Mouse (Mus musculus): ENCODE data around the gene 1520401A03Rik. TPM values are rescaled to one million over a fixed set of nuclear protein-coding genes. Genes with fewer than 3 reads are reported as not detected.
A peak's percentile ranks its signal among the peaks of the same experiment; 100 is the strongest.

Gene 1520401A03Rik
- polyA plus RNA-seq, 1 experiment: not detected

DNA sequence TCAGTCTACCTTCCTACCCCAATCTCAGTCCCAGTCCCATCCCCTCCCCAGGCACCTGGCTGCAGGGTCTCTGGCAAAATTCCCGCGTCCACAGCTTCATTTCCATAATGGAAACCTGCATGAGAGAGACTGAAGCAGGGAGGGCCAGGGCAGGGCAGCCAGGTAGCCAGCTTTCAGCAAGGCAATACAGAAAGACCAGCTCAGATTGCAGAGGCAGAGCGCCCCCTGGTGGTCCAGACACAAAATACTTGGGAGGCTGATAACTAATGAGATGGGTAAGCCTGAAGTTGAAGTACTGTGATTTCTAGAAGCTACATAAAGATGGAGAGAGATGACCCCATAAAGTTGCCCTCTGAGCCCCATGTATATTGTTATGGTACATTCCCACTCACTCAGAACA, 16.4 kb downstream of the 1520401A03Rik start:
- H3K4me3 ChIP-seq (replicated peaks; ENCODE audit: extremely low read depth, low read depth, low read length): no peak overlapping the region
- WGBS: 0% methylated on average over 3 of the region's 3 CpGs
- H3K4me1 ChIP-seq (ENCODE audit: control insufficient read depth, insufficient read depth, low read length): no peaks in the 10 kb centered on the region
- peak; percentile 75 for DNase-seq
- TF ChIP-seq CTCF (IDR thresholded peaks at IDR 0.05; ENCODE audit: insufficient read depth, low read length) (peak; percentile 84), POLR2A (IDR thresholded peaks at IDR 0.05; ENCODE audit: borderline replicate concordance, extremely low read depth, low read depth, low read length) (no peak)

DNA sequence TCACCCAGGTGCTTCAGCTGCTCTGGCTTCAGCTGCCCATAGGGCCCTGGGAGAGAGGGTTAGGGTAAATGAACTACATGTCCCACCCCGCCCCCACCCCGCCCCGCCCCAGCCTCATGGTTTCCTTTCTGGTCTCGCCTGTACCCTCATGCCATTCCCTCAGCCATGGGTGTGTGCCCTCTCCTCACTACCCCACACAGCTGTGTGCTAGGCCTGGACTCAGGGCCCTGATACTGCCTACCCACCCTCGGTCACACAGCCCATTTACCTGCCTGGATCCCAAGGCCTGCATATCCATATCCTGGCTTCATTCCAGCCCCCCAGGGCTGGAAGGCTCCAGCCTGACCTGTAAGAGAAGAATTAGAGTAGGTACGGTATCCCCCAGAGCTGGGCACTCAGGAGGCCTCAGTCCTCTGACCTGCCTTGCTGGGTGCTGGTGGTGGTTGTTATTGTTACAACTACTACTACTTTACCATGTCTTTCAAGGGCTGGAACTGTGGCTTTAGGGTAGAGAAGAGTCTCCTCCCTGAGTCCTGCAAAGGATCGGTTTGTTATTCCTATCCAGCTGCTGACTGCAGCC, 17.0 kb downstream of the 1520401A03Rik start:
- TF ChIP-seq CTCF (IDR thresholded peaks at IDR 0.05; ENCODE audit: insufficient read depth, low read length) (no peak), POLR2A (IDR thresholded peaks at IDR 0.05; ENCODE audit: borderline replicate concordance, extremely low read depth, low read depth, low read length) (no peak)
- Histone ChIP-seq H3K4me1 (ENCODE audit: control insufficient read depth, insufficient read depth, low read length) (no peaks in the 10 kb centered on the region), H3K4me3 (replicated peaks; ENCODE audit: extremely low read depth, low read depth, low read length) (no peak overlapping the region)
- DNase-seq: no peak
- 80% methylated on average over 5 of the region's 7 CpGs for WGBS

DNA sequence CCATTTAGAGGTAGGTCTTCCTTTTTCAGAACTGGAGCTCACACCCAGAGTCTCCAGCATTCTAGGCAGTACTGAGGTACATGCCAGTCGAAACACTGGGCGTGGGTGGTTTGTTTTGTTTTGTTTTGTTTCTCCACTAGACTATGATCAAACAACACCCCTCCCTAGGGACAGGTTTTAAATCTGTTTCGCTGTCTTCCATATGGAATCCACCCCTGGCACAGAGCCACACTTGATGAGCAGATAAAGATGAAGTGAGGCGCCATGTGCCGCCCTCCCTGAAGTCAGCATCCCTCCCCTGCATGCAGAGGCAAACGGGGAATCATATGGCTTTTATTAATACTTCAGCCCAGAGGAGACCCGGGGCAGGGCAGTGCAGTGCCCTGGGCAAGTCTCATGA, 17.8 kb downstream of the 1520401A03Rik start:
- WGBS: 45% methylated on average over 7 of the region's 7 CpGs
- H3K4me1 ChIP-seq (ENCODE audit: control insufficient read depth, insufficient read depth, low read length): no peaks in the 10 kb centered on the region
- no peak for DNase-seq
- H3K4me3 ChIP-seq (replicated peaks; ENCODE audit: extremely low read depth, low read depth, low read length): no peak overlapping the region
- no peak for TF ChIP-seq POLR2A (IDR thresholded peaks at IDR 0.05; ENCODE audit: borderline replicate concordance, extremely low read depth, low read depth, low read length)
- TF ChIP-seq CTCF (IDR thresholded peaks at IDR 0.05; ENCODE audit: insufficient read depth, low read length): no peak

DNA sequence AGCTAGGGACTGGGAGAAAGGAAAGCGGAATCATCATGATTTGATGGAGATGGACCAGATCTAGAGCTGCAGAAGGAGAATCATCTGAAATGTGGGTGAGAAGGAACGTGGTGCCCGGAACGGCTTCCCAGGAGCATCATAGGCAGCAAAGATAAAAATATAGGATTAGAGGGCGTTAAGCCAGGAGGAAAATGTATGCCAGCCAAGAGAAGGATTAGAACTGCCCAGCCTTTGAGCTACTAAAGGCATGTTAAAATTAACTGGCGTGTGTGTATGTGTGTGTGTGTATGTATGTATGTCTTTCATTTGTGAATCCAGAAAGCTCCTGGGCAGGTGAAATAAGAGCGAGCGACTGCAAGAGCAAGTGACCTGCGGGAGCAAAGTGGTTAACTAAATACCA, 19.3 kb downstream of the 1520401A03Rik start:
- no peak overlapping the region for H3K4me3 ChIP-seq (replicated peaks; ENCODE audit: extremely low read depth, low read depth, low read length)
- peaks cover 5% of the 10 kb centered on the region for H3K4me1 ChIP-seq (ENCODE audit: control insufficient read depth, insufficient read depth, low read length)
- TF ChIP-seq POLR2A (IDR thresholded peaks at IDR 0.05; ENCODE audit: borderline replicate concordance, extremely low read depth, low read depth, low read length) (no peak), CTCF (IDR thresholded peaks at IDR 0.05; ENCODE audit: insufficient read depth, low read length) (no peak)
- WGBS: 83% methylated on average over 9 of the region's 9 CpGs
- no peak for DNase-seq

DNA sequence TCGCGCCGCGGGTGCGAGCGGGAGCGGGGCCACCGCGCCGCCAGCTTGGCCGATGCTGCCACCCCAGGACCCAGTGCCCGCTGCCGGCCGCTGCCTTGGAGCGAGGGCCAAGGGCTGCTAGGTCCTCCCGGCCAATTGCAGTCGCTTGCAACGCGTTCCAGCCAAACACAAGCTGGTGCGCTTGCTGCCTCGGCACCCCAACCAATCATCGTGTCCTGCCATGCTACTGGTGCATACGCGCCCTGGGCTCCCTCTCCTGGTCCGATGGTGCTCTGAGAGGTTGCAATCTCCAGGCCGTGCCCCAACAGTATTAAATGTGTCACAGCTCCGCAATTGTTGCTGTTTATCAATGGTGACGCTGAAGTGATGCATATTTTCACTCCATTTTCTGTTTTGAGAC, 22.5 kb downstream of the 1520401A03Rik start:
- TF ChIP-seq CTCF (IDR thresholded peaks at IDR 0.05; ENCODE audit: insufficient read depth, low read length) (peak; percentile 69), POLR2A (IDR thresholded peaks at IDR 0.05; ENCODE audit: borderline replicate concordance, extremely low read depth, low read depth, low read length) (no peak)
- DNase-seq: peak; percentile 80
- Histone ChIP-seq H3K4me3 (replicated peaks; ENCODE audit: extremely low read depth, low read depth, low read length) (peak overlapping the region; percentile 40), H3K4me1 (ENCODE audit: control insufficient read depth, insufficient read depth, low read length) (peaks cover 5% of the 10 kb centered on the region)
- WGBS: under 1% methylated on average over 24 of the region's 28 CpGs

DNA sequence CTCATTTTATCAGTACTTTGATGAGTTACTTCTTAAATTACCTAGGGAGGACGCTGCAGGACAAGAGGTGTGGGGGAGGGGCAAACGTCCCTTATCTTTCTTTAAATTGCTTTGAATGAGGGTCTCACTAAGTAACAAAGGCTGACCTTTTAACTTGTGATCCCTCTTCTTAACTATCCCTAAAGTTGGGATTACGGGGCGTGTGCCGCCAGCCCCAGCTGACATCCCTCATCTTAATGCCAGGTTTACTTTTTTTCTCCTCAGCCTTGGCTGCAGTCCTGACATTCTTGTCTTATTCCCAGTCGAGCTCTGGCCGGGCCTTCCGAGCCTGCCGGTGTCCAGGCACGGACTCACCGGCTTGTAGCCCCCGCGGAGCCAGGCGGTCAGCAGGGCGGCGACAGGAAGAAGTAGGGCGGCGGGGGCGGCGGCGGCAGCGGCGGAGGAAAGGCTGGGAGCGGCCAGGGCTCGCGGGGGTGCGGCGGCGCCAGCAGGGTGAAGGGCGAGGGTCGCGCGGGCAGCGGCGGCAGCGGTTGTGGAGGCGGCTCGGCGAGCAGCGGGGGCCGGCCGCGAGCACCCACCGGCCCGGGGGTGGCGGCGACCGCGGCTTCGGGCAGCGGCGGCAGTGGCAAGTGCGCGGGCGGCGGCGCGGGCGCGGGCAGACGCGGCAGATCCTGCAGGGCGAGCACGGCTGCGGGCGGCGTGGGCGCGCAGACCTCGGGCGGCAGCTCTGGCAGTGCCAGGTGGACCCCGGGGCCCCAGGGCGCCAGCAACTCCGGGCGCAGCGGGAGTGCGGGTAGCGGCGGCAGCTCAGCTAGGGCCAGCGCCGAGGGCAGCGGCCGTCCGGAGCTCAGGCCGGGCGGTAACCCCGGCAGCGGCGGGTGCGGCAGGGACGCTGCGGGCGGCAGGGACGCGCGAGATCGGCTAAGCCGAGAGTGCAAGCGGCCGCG, 23.2 kb downstream of the 1520401A03Rik start:
- TF ChIP-seq CTCF (IDR thresholded peaks at IDR 0.05; ENCODE audit: insufficient read depth, low read length): no peak
- WGBS: 4% methylated on average over 93 of the region's 101 CpGs
- DNase-seq: peak; percentile 48

DNA sequence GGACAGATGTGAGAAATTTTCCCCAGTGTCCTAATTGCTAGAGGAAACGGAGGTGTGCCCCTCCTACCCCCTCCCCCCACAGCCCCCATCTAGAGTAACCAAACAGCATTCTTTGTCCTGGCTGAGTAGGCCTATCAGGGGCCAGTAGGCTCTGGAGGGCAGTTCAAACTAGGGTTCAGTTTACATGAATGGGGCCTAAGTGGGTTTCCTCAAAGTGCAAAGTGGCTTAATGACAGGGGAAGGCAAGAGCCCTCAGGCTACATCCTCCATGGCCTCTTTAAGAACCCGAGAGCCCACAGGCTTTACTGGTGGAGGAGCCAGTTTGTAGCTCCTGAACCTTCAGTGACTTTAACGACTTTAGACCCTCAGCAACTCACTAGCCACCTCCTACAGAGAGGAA, 26.8 kb downstream of the 1520401A03Rik start:
- Histone ChIP-seq H3K4me3 (replicated peaks; ENCODE audit: extremely low read depth, low read depth, low read length) (no peak overlapping the region), H3K4me1 (ENCODE audit: control insufficient read depth, insufficient read depth, low read length) (peaks cover 5% of the 10 kb centered on the region)
- WGBS: 41% methylated on average over 3 of the region's 3 CpGs
- no peak for TF ChIP-seq CTCF (IDR thresholded peaks at IDR 0.05; ENCODE audit: insufficient read depth, low read length)
- no peak for TF ChIP-seq POLR2A (IDR thresholded peaks at IDR 0.05; ENCODE audit: borderline replicate concordance, extremely low read depth, low read depth, low read length)
- DNase-seq: no peak

More for the DNA sequence above, 23.2 kb downstream of the 1520401A03Rik start:
- peak overlapping the region; percentile 48 for H3K4me3 ChIP-seq (replicated peaks; ENCODE audit: extremely low read depth, low read depth, low read length)
- peaks cover 5% of the 10 kb centered on the region for H3K4me1 ChIP-seq (ENCODE audit: control insufficient read depth, insufficient read depth, low read length)

DNA sequence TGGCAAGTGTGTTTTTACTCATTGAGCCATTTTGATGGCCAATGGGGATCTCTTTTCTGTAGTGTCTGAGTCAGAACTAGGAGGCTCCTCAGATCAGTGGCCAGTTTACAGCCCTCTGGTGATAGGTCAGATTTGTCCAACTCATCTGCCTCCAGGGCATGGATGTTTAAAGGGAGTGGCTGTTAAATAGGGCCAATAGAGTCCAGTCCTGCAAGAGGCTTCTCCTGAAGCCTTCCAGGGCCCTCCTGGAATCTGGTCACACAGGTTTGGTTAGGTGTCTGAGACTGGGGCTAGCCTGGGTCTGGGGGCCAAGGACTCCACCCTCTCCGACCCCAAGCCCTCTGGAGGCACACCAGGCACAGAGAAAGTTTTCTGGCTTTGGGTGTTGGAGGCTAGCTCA, 28.1 kb downstream of the 1520401A03Rik start:
- DNase-seq: no peak
- WGBS: 64% methylated on average over 1 of the region's 1 CpGs
- Histone ChIP-seq H3K4me3 (replicated peaks; ENCODE audit: extremely low read depth, low read depth, low read length) (no peak overlapping the region), H3K4me1 (ENCODE audit: control insufficient read depth, insufficient read depth, low read length) (peaks cover 5% of the 10 kb centered on the region)
- TF ChIP-seq POLR2A (IDR thresholded peaks at IDR 0.05; ENCODE audit: borderline replicate concordance, extremely low read depth, low read depth, low read length) (no peak), CTCF (IDR thresholded peaks at IDR 0.05; ENCODE audit: insufficient read depth, low read length) (no peak)

DNA sequence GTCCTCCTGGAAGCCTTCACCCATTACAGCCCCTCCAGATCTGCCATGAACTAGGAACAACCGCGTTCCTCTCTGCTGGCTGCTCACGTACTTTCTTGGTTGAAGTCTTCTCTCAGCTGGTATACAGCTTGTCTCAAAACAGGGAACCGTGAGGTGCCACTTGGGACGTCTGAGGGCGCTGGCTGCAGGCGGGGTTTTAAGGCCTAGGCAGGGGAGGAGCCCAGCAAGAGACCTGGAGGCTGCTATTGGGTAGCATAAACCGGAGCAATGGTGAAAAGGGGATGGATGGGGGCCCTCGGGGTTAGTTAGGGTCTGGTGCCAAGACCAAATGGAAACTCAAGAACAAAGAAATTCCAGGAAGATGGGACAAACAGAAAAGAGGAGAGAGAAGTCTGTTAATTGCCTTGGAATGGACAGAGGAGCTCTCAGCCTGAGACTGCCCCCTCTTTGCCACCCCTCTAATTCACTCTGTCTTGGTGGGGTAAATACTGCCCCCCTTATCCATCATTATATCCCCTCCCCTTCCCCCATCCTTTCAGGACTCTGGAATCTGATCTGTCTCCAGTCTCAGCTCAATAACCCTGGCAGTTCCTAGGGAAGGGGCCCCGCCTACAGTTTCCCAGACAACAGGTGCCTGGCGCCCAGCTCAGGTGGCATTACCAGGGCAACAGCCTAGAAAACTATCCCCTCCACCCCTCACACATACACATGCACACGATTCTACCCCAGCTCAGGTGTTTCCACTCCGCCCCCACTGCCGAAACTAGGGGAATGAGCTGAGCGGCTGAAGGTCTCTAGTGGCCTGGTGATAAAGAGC, 38.5 kb downstream of the 1520401A03Rik start, which contains the start of gene Cldn9:
TSS of gene Cldn9 (minus strand) at position 171 of the 817 bp plus-strand sequence.
- WGBS: 39% methylated on average over 15 of the region's 15 CpGs
- DNase-seq: no peak
- no peak for TF ChIP-seq POLR2A (IDR thresholded peaks at IDR 0.05; ENCODE audit: borderline replicate concordance, extremely low read depth, low read depth, low read length)
- TF ChIP-seq CTCF (IDR thresholded peaks at IDR 0.05; ENCODE audit: insufficient read depth, low read length): no peak
- Histone ChIP-seq H3K4me3 (replicated peaks; ENCODE audit: extremely low read depth, low read depth, low read length) (no peak within 1 kb of the TSS), H3K4me1 (ENCODE audit: control insufficient read depth, insufficient read depth, low read length) (no peaks in the 10 kb centered on the region)

All from lung, adult 2 months (tissue).